Mouse (Mus musculus) testis, adult 2 months (tissue): Measurements from ENCODE around the gene Zfp184. TPM values are rescaled to one million over a fixed set of nuclear protein-coding genes. Genes with fewer than 3 reads are reported as not detected.
"Not testable (repeated sequence)": the region's sequence is repeated elsewhere in the genome, so short reads cannot be mapped to it uniquely, and the experiment has no call there.

ENCODE experiments used
- H3K27ac ChIP-seq: fragments of 200-500 bp; 2 replicates; pipeline ENCODE4 v1.5.1; 2012; ENCODE audit warnings: low read depth, low read length; ENCODE audit not compliant: control insufficient read depth, insufficient read depth
- H3K27me3 ChIP-seq: fragments of 200-500 bp; 2 replicates; pipeline ENCODE4 v1.6.1; 2012; ENCODE audit warnings: mild to moderate bottlenecking, low read length, moderate library complexity; ENCODE audit not compliant: control insufficient read depth, insufficient read depth
- H3K36me3 ChIP-seq: fragments of 200-500 bp; 2 replicates; pipeline ENCODE4 v1.6.1; 2012; ENCODE audit warnings: mild to moderate bottlenecking, low read length; ENCODE audit not compliant: control insufficient read depth, insufficient read depth
- H3K4me1 ChIP-seq: fragments of 200-500 bp; 2 replicates; pipeline ENCODE4 v1.6.1; 2012; ENCODE audit warnings: low read length; ENCODE audit not compliant: control insufficient read depth, insufficient read depth
- H3K4me3 ChIP-seq: fragments of 200-500 bp; 2 replicates; pipeline ENCODE4 v1.5.1; 2012; ENCODE audit warnings: low read depth, mild to moderate bottlenecking, low read length, moderate library complexity, mixed read lengths; ENCODE audit not compliant: control insufficient read depth
- CTCF ChIP-seq: fragments of 200-500 bp; IDR thresholded peaks from 2 replicates; pipeline ENCODE4 v1.5.1; 2012; ENCODE audit warnings: low read depth, mild to moderate bottlenecking, inconsistent platforms, low read length, moderate library complexity; ENCODE audit not compliant: control insufficient read depth, insufficient read depth, insufficient replicate concordance
- POLR2A ChIP-seq: fragments of 200-500 bp; IDR thresholded peaks from 2 replicates; pipeline ENCODE4 v1.6.1; 2012; ENCODE audit warnings: low read depth, mild to moderate bottlenecking, inconsistent platforms, low read length, moderate library complexity; ENCODE audit not compliant: control insufficient read depth
- polyA plus RNA-seq: library from polyadenylated mRNA; depleted of rRNA; stranded (reverse); fragments of >200 nt; gene quantifications from 2 replicates; pipeline ENCODE4 v1.2.3, GENCODE M21; 2012; rRNA removed

The Zfp184 gene
- polyA plus RNA-seq, result 2.7 and 2.8 TPM in 2 replicates

GRCm38 (mm10) chr13:21944926-21945740 is at the start of gene Zfp184:
Gene Zfp184, plus strand, starts transcription at chr13:21945094.
- H3K4me3 ChIP-seq, result peak within 1 kb of the TSS; percentile 98
- H3K4me1 ChIP-seq, result peaks cover 4% of the 10 kb centered on the region
- H3K27ac ChIP-seq, result peak within 1 kb of the TSS; percentile 96
- no peaks in the 10 kb centered on the region for H3K27me3 ChIP-seq
- peak; percentile 88 for TF ChIP-seq POLR2A
- peak; percentile 34; the same call in 1 of the 2 replicates for TF ChIP-seq CTCF
- no peaks in the 10 kb centered on the region for H3K36me3 ChIP-seq

GRCm38 (mm10) chr13:21896549-21897244 is 48.2 kb upstream of the Zfp184 start:
- Histone ChIP-seq H3K36me3 (no peaks in the 10 kb centered on the region), H3K27me3 (no peaks in the 10 kb centered on the region), H3K27ac (no peak overlapping the region), H3K4me3 (no peak overlapping the region), H3K4me1 (no peaks in the 10 kb centered on the region)
- TF ChIP-seq POLR2A (no peak), CTCF (no peak)

GRCm38 (mm10) chr13:21897245-21897634 is 47.7 kb upstream of the Zfp184 start:
- Histone ChIP-seq H3K4me3 (no peak overlapping the region), H3K27me3 (no peaks in the 10 kb centered on the region), H3K4me1 (no peaks in the 10 kb centered on the region), H3K27ac (no peak overlapping the region), H3K36me3 (no peaks in the 10 kb centered on the region)
- no peak for TF ChIP-seq CTCF

- H3K27ac ChIP-seq, result not testable (repeated sequence)
Measured at GRCm38 (mm10) chr13:21900870-21901565, 43.9 kb upstream of the Zfp184 start.

GRCm38 (mm10) chr13:21903500-21903899 is 41.4 kb upstream of the Zfp184 start:
- H3K36me3 ChIP-seq, result no peaks in the 10 kb centered on the region
- H3K27me3 ChIP-seq, result no peaks in the 10 kb centered on the region
- no peak overlapping the region for H3K27ac ChIP-seq
- no peak overlapping the region for H3K4me3 ChIP-seq
- 0 out of 2 replicates have a peak, but pooled peaks cover 2% of the 10 kb centered on the region for H3K4me1 ChIP-seq
- TF ChIP-seq POLR2A (no peak), CTCF (no peak)

More at GRCm38 (mm10) chr13:21900870-21901565, 43.9 kb upstream of the Zfp184 start:
- H3K36me3 ChIP-seq, H3K27me3 ChIP-seq, H3K4me1 ChIP-seq, H3K4me3 ChIP-seq: not testable (repeated sequence)

- H3K27me3 ChIP-seq, H3K4me3 ChIP-seq, H3K4me1 ChIP-seq, H3K36me3 ChIP-seq, H3K27ac ChIP-seq: not testable (repeated sequence)
Measured at GRCm38 (mm10) chr13:21904090-21904489, 40.8 kb upstream of the Zfp184 start.

GRCm38 (mm10) chr13:21906301-21906700 is 38.6 kb upstream of the Zfp184 start:
- Histone ChIP-seq H3K27me3 (no peaks in the 10 kb centered on the region), H3K4me3 (no peak overlapping the region), H3K36me3 (no peaks in the 10 kb centered on the region), H3K4me1 (0 out of 2 replicates have a peak, but pooled peaks cover 2% of the 10 kb centered on the region), H3K27ac (no peak overlapping the region)
- no peak for TF ChIP-seq CTCF
- TF ChIP-seq POLR2A, result no peak
